Mouse (Mus musculus) lung, postnatal 0 days (tissue): Measurements from ENCODE around the gene Lrrc8a.

Experiments
- CTCF ChIP-seq: IDR thresholded peaks from 2 replicates; pipeline ENCODE4 v1.5.1; 2016; ENCODE audit warnings: antibody characterized with exemption, mild to moderate bottlenecking
- EP300 ChIP-seq: IDR thresholded peaks from 2 replicates; pipeline ENCODE4 v1.6.1; 2016; ENCODE audit warnings: antibody characterized with exemption, mild to moderate bottlenecking, control low read depth

GRCm38 (mm10) chr2:30242509-30242908, 5.0 kb downstream of the Lrrc8a start:
- TF ChIP-seq CTCF: no peak
- TF ChIP-seq EP300: peak; percentile 94
